Mouse (Mus musculus) erythroblast, embryonic 14.5 days (primary cell): Measurements from ENCODE around the gene Bcl2l10.

Experiments
- GATA1 ChIP-seq: IDR thresholded peaks from 2 replicates; pipeline ENCODE4 v1.6.1; 2012; ENCODE audit warnings: low read length, inconsistent platforms, mixed read lengths
- TAL1 ChIP-seq: IDR thresholded peaks from 3 replicates; pipeline ENCODE4 v1.6.1; 2012; ENCODE audit warnings: low read length, inconsistent platforms, mixed read lengths

GRCm38 (mm10) chr9:75382825-75383224, 35.3 kb downstream of the Bcl2l10 start:
- TF ChIP-seq TAL1 (no peak), GATA1 (no peak)
